Mouse (Mus musculus) cerebellum, postnatal 4 days (tissue): Measurements from ENCODE around the gene BC049352.

Experiments
- DNase-seq, 2 experiments: peaks; one replicate each; pipeline ENCODE4 v3.0.0; 2022; ENCODE audit warnings: low spot score in 2 of 2, mixed read lengths in 1 of 2

Gene BC049352

GRCm38 (mm10) chr9:45247536-45247935 is 65.7 kb downstream of the BC049352 start:
- no peak for DNase-seq

DNA sequence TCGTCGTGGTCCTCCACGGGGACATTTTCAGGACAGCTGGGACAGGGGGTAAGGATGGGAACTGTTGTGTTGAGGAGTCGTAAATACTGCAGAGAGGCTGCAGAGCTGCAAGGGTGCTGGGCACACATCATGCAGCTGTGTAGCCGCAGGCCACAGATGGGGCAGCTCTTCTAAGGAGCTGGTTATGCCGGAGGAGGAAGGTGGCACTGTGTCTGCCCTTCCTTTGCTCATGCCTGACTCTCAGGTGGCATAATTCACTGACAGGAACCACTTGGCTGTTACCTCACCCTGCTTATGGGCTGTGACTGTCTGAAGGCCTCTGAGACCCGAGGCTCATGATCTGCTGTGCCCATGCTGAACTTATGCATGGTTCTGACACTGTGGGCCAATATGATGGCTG is 68.5 kb downstream of the BC049352 start:
- DNase-seq, result no peak

- DNase-seq, result no peak
Observed at GRCm38 (mm10) chr9:45251281-45251680, 69.5 kb downstream of the BC049352 start.

GRCm38 (mm10) chr9:45251990-45252389 is 70.2 kb downstream of the BC049352 start:
- no peak for DNase-seq

DNA sequence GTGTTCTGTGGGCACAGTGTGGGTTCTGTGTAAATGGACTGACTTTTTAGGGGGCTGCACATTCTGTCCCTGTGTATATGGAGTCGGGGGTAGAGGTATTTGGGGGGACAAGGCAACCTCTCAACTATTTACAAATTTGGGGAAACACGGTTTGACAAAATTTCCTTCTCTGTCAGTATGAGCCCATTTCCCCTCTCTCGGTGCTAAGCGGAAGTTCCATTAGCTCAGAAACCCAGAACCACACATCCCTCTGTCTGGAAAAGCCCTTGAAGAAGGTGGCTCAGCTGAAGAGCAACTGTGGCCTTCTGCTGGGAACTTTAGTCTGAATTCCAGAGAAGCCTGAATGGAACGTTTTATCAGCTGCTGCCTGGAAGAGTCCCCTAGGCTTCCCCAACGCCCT is 70.6 kb downstream of the BC049352 start:
- DNase-seq, result no peak

- DNase-seq, result no peak
Observed at GRCm38 (mm10) chr9:45254021-45254420, 72.2 kb downstream of the BC049352 start.

- DNase-seq, result no peak
Observed at GRCm38 (mm10) chr9:45254605-45255004, 72.8 kb downstream of the BC049352 start.

GRCm38 (mm10) chr9:45255431-45255830 is 73.6 kb downstream of the BC049352 start:
- DNase-seq, result no peak

DNA sequence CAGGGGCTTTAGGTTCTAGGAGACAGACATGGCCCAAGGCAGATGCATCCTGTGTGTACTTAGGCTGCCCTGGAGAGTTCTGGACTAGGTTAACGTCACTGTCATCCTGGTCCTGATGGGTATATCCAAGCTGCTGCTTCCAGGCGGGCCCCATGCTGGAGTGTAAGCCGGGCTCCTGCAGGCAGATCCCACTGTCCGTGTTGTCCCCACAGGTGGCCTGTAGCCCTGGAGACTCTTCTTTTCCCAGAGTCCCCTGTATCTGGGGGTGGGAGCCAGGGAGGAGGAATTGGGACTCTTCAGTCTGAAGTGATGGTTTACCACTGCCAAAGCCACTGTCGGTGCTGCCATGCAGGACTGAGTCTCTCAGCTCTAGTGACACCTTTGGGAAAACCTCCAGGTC is 74.2 kb downstream of the BC049352 start:
- no peak for DNase-seq

GRCm38 (mm10) chr9:45259065-45259464 is 77.3 kb downstream of the BC049352 start:
- DNase-seq, result no peak

DNA sequence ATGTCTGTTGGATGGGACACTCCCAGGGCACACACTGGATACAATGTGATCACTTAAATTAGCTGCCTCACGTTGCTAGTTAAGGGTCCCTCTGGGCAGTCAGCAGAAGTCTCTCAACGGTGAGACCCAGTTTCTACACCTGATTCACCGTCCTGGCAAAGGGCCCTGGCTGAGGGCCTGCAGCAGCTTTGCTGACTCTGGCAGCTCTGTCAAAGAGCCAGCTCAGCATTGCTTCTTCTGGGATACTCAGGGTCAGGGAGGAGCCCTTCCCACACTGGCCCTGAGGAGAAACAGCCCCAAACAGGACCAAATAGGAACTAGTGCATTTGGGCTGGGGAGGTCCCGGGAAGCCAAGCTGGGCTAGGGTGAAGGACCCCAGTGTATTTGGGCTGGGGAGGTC is 79.7 kb downstream of the BC049352 start:
- peak in 1 of 2 experiments; percentile 46 for DNase-seq

DNA sequence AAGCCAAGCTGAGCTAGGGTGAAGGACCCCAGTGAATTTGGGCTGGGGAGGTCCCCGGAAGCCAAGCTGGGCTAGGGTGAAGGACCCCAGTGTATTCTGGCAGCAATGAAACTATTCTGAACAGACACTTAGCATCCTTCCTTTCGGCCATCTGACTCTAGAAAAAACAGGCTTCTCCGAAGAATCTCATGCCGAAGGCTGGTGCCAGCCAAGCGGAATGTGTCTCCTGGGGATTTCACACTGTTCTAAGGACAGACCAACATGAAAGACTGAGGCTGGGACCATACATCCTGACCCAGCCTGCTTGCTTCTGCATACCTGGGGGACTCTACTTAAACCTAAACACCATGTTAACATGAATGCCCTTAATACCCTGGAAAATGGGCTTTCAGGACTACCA is 80.1 kb downstream of the BC049352 start:
- no peak for DNase-seq

- DNase-seq, result no peak
Observed at GRCm38 (mm10) chr9:45267099-45267498, 85.3 kb downstream of the BC049352 start.

GRCm38 (mm10) chr9:45268079-45268478 is 86.3 kb downstream of the BC049352 start:
- no peak for DNase-seq

GRCm38 (mm10) chr9:45268597-45269325 is 87.0 kb downstream of the BC049352 start, which contains the start of gene Il10ra:
Gene Il10ra (minus strand): TSS chr9:45269149.
- DNase-seq, result peak in 1 of 2 experiments; percentile 8

- DNase-seq, result no peak
Observed at GRCm38 (mm10) chr9:45272213-45272612, 90.4 kb downstream of the BC049352 start.

GRCm38 (mm10) chr9:45274218-45274617 is 92.4 kb downstream of the BC049352 start:
- DNase-seq, result no peak

DNA sequence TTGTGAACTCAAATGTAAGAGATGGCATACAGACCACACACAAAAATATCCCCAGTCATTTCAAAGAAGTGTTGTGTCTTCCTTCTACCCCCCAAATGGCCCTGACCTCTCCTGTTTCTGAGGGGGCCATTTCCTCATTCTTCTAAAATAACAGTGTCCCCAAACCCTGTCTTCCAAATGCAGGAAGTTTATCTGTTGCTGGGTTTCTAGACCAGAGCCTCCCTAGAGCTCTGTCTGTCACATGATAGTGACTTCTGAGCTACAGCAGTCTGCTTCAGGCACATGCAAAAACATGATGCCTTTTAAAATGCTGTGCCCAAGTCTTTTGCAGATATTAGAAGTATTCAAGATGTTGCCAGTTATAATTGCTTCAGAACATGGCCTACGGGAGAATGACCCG is 92.8 kb downstream of the BC049352 start:
- DNase-seq, result no peak

DNA sequence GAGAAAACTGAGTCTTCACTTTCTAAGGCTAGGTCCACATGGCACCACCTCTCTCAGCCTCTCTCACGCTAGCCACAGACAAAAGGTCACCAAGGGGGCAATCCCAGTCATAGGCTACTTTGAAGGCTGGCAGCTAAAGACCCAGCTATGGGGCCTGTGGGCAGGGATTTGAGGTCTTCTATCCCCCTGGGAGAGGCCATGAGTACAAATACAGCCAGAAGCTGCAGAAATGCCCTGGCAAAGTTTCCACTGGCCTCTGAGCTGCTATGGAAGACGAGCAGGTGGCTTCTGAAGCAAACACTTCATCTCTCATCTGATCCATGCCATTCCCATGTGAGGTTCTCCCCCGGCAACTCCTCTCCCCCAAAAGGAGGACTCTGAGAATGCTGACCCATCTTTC is 98.3 kb downstream of the BC049352 start:
- no peak for DNase-seq

DNA sequence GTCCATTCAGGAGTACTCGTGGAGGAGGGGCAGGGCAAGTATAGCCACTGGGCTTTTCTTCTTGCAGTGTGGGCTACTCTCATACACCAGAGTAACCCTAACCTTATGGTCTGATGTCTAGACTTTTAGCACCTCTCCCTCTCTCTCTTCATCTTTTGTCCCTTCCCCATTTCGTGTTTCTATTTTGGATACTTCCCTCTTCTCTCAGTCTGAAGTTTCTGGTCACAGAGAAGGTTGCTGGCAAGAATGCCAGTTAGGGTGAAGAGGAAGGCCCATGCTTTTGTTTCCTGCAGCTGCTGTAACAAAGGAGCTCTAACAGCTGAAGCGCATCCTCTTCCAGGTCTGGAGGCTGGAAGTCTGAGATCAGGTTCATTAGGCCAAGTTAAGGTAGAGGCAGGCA is 99.1 kb downstream of the BC049352 start:
- no peak for DNase-seq

DNA sequence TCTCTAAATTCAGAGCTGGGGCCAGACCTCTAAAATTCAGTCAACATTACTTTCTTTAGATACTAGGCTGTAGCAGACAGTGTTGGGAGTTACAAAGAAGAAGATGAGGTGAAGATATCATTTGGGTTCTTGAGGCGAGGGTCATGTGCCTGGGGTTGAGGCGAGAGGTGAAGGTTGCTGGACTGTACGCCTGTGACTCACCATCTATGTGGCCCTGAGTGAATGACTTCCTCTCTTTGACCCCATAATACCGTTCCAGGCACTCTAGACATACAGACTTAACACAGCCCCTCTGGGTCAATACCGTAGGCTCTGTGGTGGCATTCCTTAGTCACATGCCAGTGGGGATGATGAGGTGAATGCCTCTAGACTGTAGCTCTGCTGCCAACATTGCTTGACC is 100.7 kb downstream of the BC049352 start:
- no peak for DNase-seq

DNA sequence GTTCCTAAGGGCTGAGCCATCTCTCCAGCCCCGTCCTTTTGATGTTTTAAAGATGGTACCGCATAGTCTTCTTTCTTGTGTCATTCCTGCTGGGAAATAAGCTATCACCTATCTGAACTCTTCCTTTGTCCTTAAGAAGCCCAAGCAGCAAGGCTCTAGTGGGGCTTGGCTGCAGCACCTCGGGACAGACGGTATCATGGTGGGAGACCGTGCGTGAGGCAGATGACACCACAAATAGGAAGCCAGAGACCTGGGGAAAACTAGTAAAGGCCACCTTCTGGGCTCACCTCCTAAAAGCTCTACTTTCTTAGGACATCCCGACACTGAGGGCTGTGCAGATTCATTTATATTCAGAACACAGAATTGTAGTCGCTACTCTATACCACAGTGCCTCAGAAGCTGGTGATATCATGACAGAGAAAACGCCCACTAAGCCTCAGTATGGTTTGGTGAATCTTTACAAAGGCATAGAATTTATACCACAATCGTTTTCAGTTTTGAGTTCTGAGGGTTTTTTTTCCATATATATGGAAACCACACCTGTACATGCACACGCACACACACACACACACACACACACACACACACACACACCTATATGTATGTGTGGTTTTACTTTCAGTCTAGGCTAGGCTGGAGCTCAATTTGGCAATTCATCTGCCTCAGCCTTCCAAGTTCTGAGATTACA is 109.8 kb downstream of the BC049352 start:
- DNase-seq, result no peak
